Mouse (Mus musculus) MEL (cell line): ENCODE data around the gene Egfl8. TPM values are rescaled to one million over a fixed set of nuclear protein-coding genes. Genes with fewer than 3 reads are reported as not detected.

Experiments
- DNase-seq: peaks from one replicate; pipeline ENCODE4 v3.0.0; 2011; ENCODE audit warnings: low read depth, low spot score
- H3K27ac ChIP-seq: 2 replicates; pipeline ENCODE4 v1.5.1; 2012; ENCODE audit warnings: low read depth, mild to moderate bottlenecking, control low read depth, low read length, moderate library complexity; ENCODE audit not compliant: control insufficient read depth
- H3K27me3 ChIP-seq, 2 experiments: fragments of 150-350 bp in 1 of 2; sonication (generic) in 1 of 2; 2 replicates each; pipeline ENCODE4 v1.6.1; 2012; ENCODE audit warnings: low read length in 2 of 2, mild to moderate bottlenecking in 2 of 2, improper control_type of control experiment in 1 of 2, moderate library complexity in 1 of 2; ENCODE audit not compliant: insufficient read depth in 2 of 2, control insufficient read depth in 1 of 2
- H3K36me3 ChIP-seq, 2 experiments: 2 replicates each; pipeline ENCODE4 v1.6.1; 2012 to 2014; ENCODE audit warnings: low read length in 2 of 2, improper control_type of control experiment in 1 of 2, inconsistent platforms in 1 of 2, mild to moderate bottlenecking in 1 of 2; ENCODE audit not compliant: insufficient read depth in 2 of 2, control insufficient read depth in 1 of 2
- H3K4me1 ChIP-seq, 2 experiments: fragments of 150-350 bp in 1 of 2; sonication (generic) in 1 of 2; 2 replicates each; pipeline ENCODE4 v1.6.1; 2012; ENCODE audit warnings: low read length in 2 of 2, improper control_type of control experiment in 1 of 2, mild to moderate bottlenecking in 1 of 2; ENCODE audit not compliant: insufficient read depth in 2 of 2, control insufficient read depth in 1 of 2
- H3K4me3 ChIP-seq, 2 experiments: fragments of 150-350 bp in 1 of 2; sonication (generic) in 1 of 2; 2 replicates each; pipeline ENCODE4 v1.5.1; 2012; ENCODE audit warnings: low read depth in 2 of 2, low read length in 2 of 2, mild to moderate bottlenecking in 2 of 2, moderate library complexity in 2 of 2, control low read depth in 1 of 2, improper control_type of control experiment in 1 of 2; ENCODE audit not compliant: control insufficient read depth in 1 of 2, insufficient read depth in 1 of 2
- H3K79me2 ChIP-seq: 2 replicates; pipeline ENCODE4 v1.6.1; 2012; ENCODE audit warnings: mild to moderate bottlenecking, low read length, moderate library complexity; ENCODE audit not compliant: control insufficient read depth, poor library complexity, insufficient read depth
- H3K9ac ChIP-seq: 2 replicates; pipeline ENCODE4 v1.6.1; 2012; ENCODE audit warnings: low read depth, mild to moderate bottlenecking, control low read depth, low read length, moderate library complexity; ENCODE audit not compliant: control insufficient read depth, poor library complexity, severe bottlenecking
- H3K9me3 ChIP-seq: fragments of 150-350 bp; sonication (generic); replicated peaks from 2 replicates; pipeline ENCODE4 v1.6.1; 2012; ENCODE audit warnings: mild to moderate bottlenecking, low read length, improper control_type of control experiment, moderate library complexity; ENCODE audit not compliant: insufficient read depth
- CHD1 ChIP-seq: IDR thresholded peaks from 2 replicates; pipeline ENCODE4 v1.6.1; 2012; ENCODE audit warnings: low read depth, mild to moderate bottlenecking, inconsistent platforms, low read length, improper control_type of control experiment
- CHD2 ChIP-seq: IDR thresholded peaks from 2 replicates; pipeline ENCODE4 v1.6.1; 2011; ENCODE audit warnings: low read length, improper control_type of control experiment
- CTCF ChIP-seq, 3 experiments: IDR thresholded peaks in 2 of 3; conservative IDR thresholded peaks in 1 of 3; 2 replicates each; pipeline ENCODE4 v1.5.1; 2011 to 2012; ENCODE audit warnings: low read length in 3 of 3, low read depth in 2 of 3, mild to moderate bottlenecking in 2 of 3, improper control_type of control experiment in 1 of 3, inconsistent platforms in 1 of 3, mixed read lengths in 1 of 3, moderate library complexity in 1 of 3; ENCODE audit not compliant: control insufficient read depth in 1 of 3, insufficient read depth in 1 of 3, poor library complexity in 1 of 3, severe bottlenecking in 1 of 3
- E2F4 ChIP-seq: IDR thresholded peaks from 2 replicates; pipeline ENCODE4 v1.6.1; 2011; ENCODE audit warnings: low read depth, low read length, improper control_type of control experiment, borderline replicate concordance
- ELF1 ChIP-seq: IDR thresholded peaks from 2 replicates; pipeline ENCODE4 v1.6.1; 2014; ENCODE audit warnings: low read depth, mild to moderate bottlenecking, inconsistent platforms, low read length, improper control_type of control experiment, moderate library complexity
- EP300 ChIP-seq, 2 experiments: IDR thresholded peaks; 2 replicates each; pipeline ENCODE4 v1.6.1; 2011; ENCODE audit warnings: improper control_type of control experiment in 2 of 2, low read length in 2 of 2, low read depth in 1 of 2, mild to moderate bottlenecking in 1 of 2
- ETS1 ChIP-seq: IDR thresholded peaks from 2 replicates; pipeline ENCODE4 v1.6.1; 2012; ENCODE audit warnings: low read depth, mild to moderate bottlenecking, inconsistent platforms, low read length, improper control_type of control experiment, moderate library complexity
- GATA1 ChIP-seq: IDR thresholded peaks from 2 replicates; pipeline ENCODE4 v1.6.1; 2011; ENCODE audit warnings: low read depth, low read length, improper control_type of control experiment
- JUND ChIP-seq: IDR thresholded peaks from 2 replicates; pipeline ENCODE4 v1.6.1; 2011; ENCODE audit warnings: low read depth, mild to moderate bottlenecking, improper control_type of control experiment, low read length
- KAT2A ChIP-seq: conservative IDR thresholded peaks from 2 replicates; pipeline ENCODE4 v1.6.1; 2012; ENCODE audit warnings: low read depth, low read length, improper control_type of control experiment, inconsistent platforms
- MAX ChIP-seq: IDR thresholded peaks from 2 replicates; pipeline ENCODE4 v1.6.1; 2011; ENCODE audit warnings: low read length, improper control_type of control experiment
- MAZ ChIP-seq: IDR thresholded peaks from 2 replicates; pipeline ENCODE4 v1.6.1; 2012; ENCODE audit warnings: low read depth, mild to moderate bottlenecking, inconsistent platforms, low read length, improper control_type of control experiment
- MEF2A ChIP-seq: IDR thresholded peaks from 2 replicates; pipeline ENCODE4 v1.6.1; 2014; ENCODE audit warnings: low read depth, mild to moderate bottlenecking, inconsistent platforms, low read length, improper control_type of control experiment; ENCODE audit not compliant: poor library complexity, insufficient replicate concordance, severe bottlenecking; ENCODE audit errors: extremely low read depth
- MXI1 ChIP-seq: IDR thresholded peaks from 2 replicates; pipeline ENCODE4 v1.6.1; 2011; ENCODE audit warnings: mild to moderate bottlenecking, low read depth, low read length, improper control_type of control experiment
- MYC ChIP-seq: IDR thresholded peaks from 2 replicates; pipeline ENCODE4 v1.6.1; 2011; ENCODE audit warnings: low read depth, mild to moderate bottlenecking, low read length, improper control_type of control experiment, moderate library complexity
- NELFE ChIP-seq: IDR thresholded peaks from 2 replicates; pipeline ENCODE4 v1.6.1; 2011; ENCODE audit warnings: low read depth, low read length, improper control_type of control experiment
- POLR2AphosphoS5 ChIP-seq: IDR thresholded peaks from 2 replicates; pipeline ENCODE4 v1.6.1; 2012; ENCODE audit warnings: low read depth, borderline replicate concordance, mild to moderate bottlenecking, inconsistent platforms, low read length, moderate library complexity, mixed read lengths
- TAL1 ChIP-seq: IDR thresholded peaks from 2 replicates; pipeline ENCODE4 v1.6.1; 2012; ENCODE audit warnings: mild to moderate bottlenecking, inconsistent platforms, low read length, moderate library complexity, mixed read lengths
- TBP ChIP-seq: IDR thresholded peaks from 2 replicates; pipeline ENCODE4 v1.8.0; 2011; ENCODE audit warnings: low read depth, low read length, improper control_type of control experiment
- USF1 ChIP-seq: IDR thresholded peaks from 2 replicates; pipeline ENCODE4 v1.6.1; 2014; ENCODE audit warnings: low read depth, mild to moderate bottlenecking, inconsistent platforms, low read length, improper control_type of control experiment, moderate library complexity
- USF2 ChIP-seq, 2 experiments: IDR thresholded peaks; 2 replicates each; pipeline ENCODE4 v1.6.1; 2011 to 2012; ENCODE audit warnings: improper control_type of control experiment in 2 of 2, low read length in 2 of 2, borderline replicate concordance in 1 of 2, inconsistent platforms in 1 of 2, low read depth in 1 of 2, mild to moderate bottlenecking in 1 of 2; ENCODE audit not compliant: insufficient read depth in 1 of 2
- ZC3H11A ChIP-seq: IDR thresholded peaks from 2 replicates; pipeline ENCODE4 v1.6.1; 2012; ENCODE audit warnings: low read depth, mild to moderate bottlenecking, inconsistent platforms, low read length, improper control_type of control experiment
- ZKSCAN1 ChIP-seq: IDR thresholded peaks from 2 replicates; pipeline ENCODE4 v1.6.1; 2012; ENCODE audit warnings: low read depth, mild to moderate bottlenecking, inconsistent platforms, low read length, improper control_type of control experiment, moderate library complexity
- ZMIZ1 ChIP-seq: IDR thresholded peaks from 2 replicates; pipeline ENCODE4 v1.6.1; 2012; ENCODE audit warnings: low read depth, mild to moderate bottlenecking, inconsistent platforms, low read length, improper control_type of control experiment, moderate library complexity
- ZNF384 ChIP-seq: IDR thresholded peaks from 2 replicates; pipeline ENCODE4 v1.6.1; 2012; ENCODE audit warnings: low read depth, mild to moderate bottlenecking, inconsistent platforms, low read length, improper control_type of control experiment
- polyA plus RNA-seq, 2 experiments: library from polyadenylated mRNA; stranded (reverse) in 1 of 2; unstranded in 1 of 2; fragments of >175 nt in 1 of 2; fragments of >200 nt in 1 of 2; gene quantifications; 2 replicates each; pipeline versions ENCODE4 v1.2.1 to v1.2.4; 2012; ENCODE audit warnings: low replicate concordance in 2 of 2, low read depth in 1 of 2; ENCODE audit not compliant: insufficient read length in 2 of 2, insufficient read depth in 1 of 2, missing spikeins in 1 of 2
- total RNA-seq: library from RNA; depleted of rRNA; stranded (reverse); fragments of 300-350 nt; gene quantifications from 2 replicates; pipeline ENCODE4 v1.2.3, GENCODE M21; 2012

The Egfl8 gene
- total and polyA plus RNA-seq, 3 experiments = 0.89 to 1.6 TPM; not detected in 1

DNA sequence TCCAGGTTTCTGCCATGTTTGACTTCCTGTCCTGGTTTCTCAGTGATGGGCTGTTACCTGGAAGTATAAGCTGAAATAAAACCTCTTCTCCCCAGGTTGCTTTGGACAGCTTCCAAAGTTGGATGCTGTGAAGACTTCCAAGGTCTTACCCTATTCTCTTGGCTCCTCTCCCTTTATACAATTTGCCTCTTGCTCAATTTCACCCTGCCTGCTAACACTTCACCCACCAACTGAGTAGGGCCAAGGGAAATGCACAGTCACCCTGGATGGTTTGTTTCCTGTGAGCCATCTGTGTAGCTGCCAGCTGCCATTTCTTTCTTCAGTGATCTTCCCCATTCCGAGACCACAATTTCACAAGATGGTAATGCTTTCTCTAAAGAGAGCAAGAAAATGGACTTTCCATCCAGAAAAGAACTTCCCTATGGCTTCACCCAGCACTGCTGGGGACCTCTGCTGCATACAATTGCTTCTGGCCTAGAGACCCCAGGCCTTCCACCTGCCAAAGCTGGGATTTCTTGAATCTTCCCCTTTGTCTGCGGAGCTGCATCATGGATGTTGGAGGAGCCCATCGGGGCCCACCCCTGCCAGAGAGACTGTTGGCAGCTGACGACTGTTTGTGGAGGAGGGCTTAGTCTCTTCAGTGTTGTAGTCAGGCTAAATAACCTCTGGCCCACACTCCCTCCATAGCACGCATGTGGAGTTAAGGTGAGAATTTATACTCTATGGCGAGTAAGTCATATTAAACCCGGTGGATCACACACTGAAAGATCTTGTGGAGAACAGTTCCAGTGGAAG is 23.9 kb upstream of the Egfl8 start:
- Histone ChIP-seq H3K27me3 (peaks cover 5 to 12% of the 10 kb centered on the region in 2 experiments; a peak in 3 of 4 replicates), H3K9ac (no peak overlapping the region), H3K27ac (no peak overlapping the region), H3K4me1 (peaks cover 0 to 13% of the 10 kb centered on the region in 2 experiments; a peak in 2 of 4 replicates), H3K9me3 (no peaks in the 10 kb centered on the region), H3K79me2 (no peaks in the 10 kb centered on the region), H3K4me3 (no peak overlapping the region), H3K36me3 (peaks cover 0 to 4% of the 10 kb centered on the region in 2 experiments; a peak in 1 of 4 replicates)
- no peak for DNase-seq
- TF ChIP-seq ZNF384 (no peak), ZKSCAN1 (no peak), CHD1 (no peak), CTCF (IDR thresholded peaks at IDR 0.05 in 2 of 3, conservative IDR thresholded peaks at IDR 0.05 in 1 of 3; ENCODE audit: control insufficient read depth in 1 of 3, insufficient read depth in 1 of 3, low read depth in 2 of 3, low read length in 3 of 3, poor library complexity in 1 of 3, severe bottlenecking in 1 of 3) (no peak), MEF2A (no peak), USF1 (no peak), ZMIZ1 (no peak), JUND (no peak)

DNA sequence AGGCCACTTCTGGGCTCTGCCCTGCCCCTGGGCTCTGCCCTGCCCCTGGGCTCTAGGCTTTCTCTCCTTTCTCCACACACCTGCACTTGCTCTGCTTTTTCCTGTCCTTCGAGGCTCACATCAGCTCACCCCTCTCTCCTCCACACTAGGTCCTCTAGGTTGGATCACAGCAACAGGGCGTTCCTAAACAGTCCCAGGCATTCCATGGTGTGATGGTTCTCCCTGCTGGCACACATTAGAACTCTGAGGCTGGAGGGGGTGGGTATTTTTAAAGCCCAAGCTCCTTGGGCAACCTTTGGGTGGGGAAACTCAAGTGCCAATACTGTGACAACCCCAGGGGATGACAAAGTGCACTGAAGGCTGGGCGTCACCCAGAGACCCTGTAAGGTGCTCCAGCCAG is 21.7 kb upstream of the Egfl8 start:
- peaks cover 5 to 12% of the 10 kb centered on the region in 2 experiments; a peak in 3 of 4 replicates for H3K27me3 ChIP-seq
- H3K4me3 ChIP-seq = no peak overlapping the region
- TF ChIP-seq TAL1 (no peak), GATA1 (no peak), ZC3H11A (no peak), ZNF384 (no peak), MXI1 (no peak), EP300 (IDR thresholded peaks at IDR 0.05; ENCODE audit: low read depth in 1 of 2, low read length in 2 of 2) (no peak), USF2 (IDR thresholded peaks at IDR 0.05; ENCODE audit: borderline replicate concordance in 1 of 2, insufficient read depth in 1 of 2, low read depth in 1 of 2, low read length in 2 of 2) (no peak), POLR2AphosphoS5 (no peak), ELF1 (no peak), KAT2A (no peak), CHD2 (no peak), MAZ (no peak), MAX (no peak), ETS1 (no peak), MYC (no peak), ZKSCAN1 (no peak), E2F4 (no peak), NELFE (no peak), TBP (no peak), JUND (no peak)
- H3K79me2 ChIP-seq = no peaks in the 10 kb centered on the region
- no peaks in the 10 kb centered on the region for H3K9me3 ChIP-seq
- H3K9ac ChIP-seq = no peak overlapping the region
- H3K27ac ChIP-seq = no peak overlapping the region
- no peak for DNase-seq
- peaks cover 0 to 5% of the 10 kb centered on the region in 2 experiments; a peak in 1 of 4 replicates for H3K4me1 ChIP-seq
- no peaks in the 10 kb centered on the region for H3K36me3 ChIP-seq
